Mouse (Mus musculus): ENCODE results near the gene Hs2st1.

- TF ChIP-seq CTCF (IDR thresholded peaks at IDR 0.05; ENCODE audit: low read depth, low read length): no peak
- no peak for TF ChIP-seq POLR2A (IDR thresholded peaks at IDR 0.05; ENCODE audit: extremely low read depth, insufficient read depth, low read length)
Measured at GRCm38 (mm10) chr3:144617633-144618180, 47.7 kb upstream of the Hs2st1 start.
